Mouse (Mus musculus): ENCODE data around the gene Adgrf1. TPM values are rescaled to one million over a fixed set of nuclear protein-coding genes. Genes with fewer than 3 reads are reported as not detected.

The Adgrf1 gene
- polyA plus RNA-seq, 1 experiment: not detected

GRCm38 (mm10) chr17:43265178-43265837 is 4.8 kb upstream of the Adgrf1 start:
- Histone ChIP-seq H3K36me3 (replicated peaks; ENCODE audit: low read length) (peaks cover 4% of the 10 kb centered on the region), H3K4me3 (replicated peaks) (peak overlapping the region; percentile 77), H3K4me1 (peaks cover 27% of the 10 kb centered on the region), H3K27me3 (replicated peaks) (no peaks in the 10 kb centered on the region), H3K9me3 (peaks cover 40% of the 10 kb centered on the region)
- TF ChIP-seq FLI1 (IDR thresholded peaks at IDR 0.05; ENCODE audit: low read length) (no peak), GATA1 (IDR thresholded peaks at IDR 0.05; ENCODE audit: borderline replicate concordance, low read length) (no peak)

- Histone ChIP-seq H3K4me1 (peaks cover 27% of the 10 kb centered on the region), H3K9me3 (peaks cover 37% of the 10 kb centered on the region), H3K4me3 (replicated peaks) (no peak overlapping the region), H3K27me3 (replicated peaks) (no peaks in the 10 kb centered on the region), H3K36me3 (replicated peaks; ENCODE audit: low read length) (peaks cover 4% of the 10 kb centered on the region)
- TF ChIP-seq GATA1 (IDR thresholded peaks at IDR 0.05; ENCODE audit: borderline replicate concordance, low read length): no peak
- TF ChIP-seq FLI1 (IDR thresholded peaks at IDR 0.05; ENCODE audit: low read length): no peak
These were observed 4.2 kb upstream of the Adgrf1 start for GRCm38 (mm10) chr17:43265944-43266343.

GRCm38 (mm10) chr17:43266636-43267035 is 3.5 kb upstream of the Adgrf1 start:
- Histone ChIP-seq H3K4me3 (replicated peaks) (no peak overlapping the region), H3K27me3 (replicated peaks) (no peaks in the 10 kb centered on the region), H3K36me3 (replicated peaks; ENCODE audit: low read length) (peaks cover 4% of the 10 kb centered on the region), H3K9me3 (peaks cover 37% of the 10 kb centered on the region), H3K4me1 (peaks cover 27% of the 10 kb centered on the region)
- TF ChIP-seq GATA1 (IDR thresholded peaks at IDR 0.05; ENCODE audit: borderline replicate concordance, low read length) (no peak), FLI1 (IDR thresholded peaks at IDR 0.05; ENCODE audit: low read length) (no peak)

- no peak overlapping the region for H3K4me3 ChIP-seq (replicated peaks)
- TF ChIP-seq GATA1 (IDR thresholded peaks at IDR 0.05; ENCODE audit: borderline replicate concordance, low read length): no peak
- no peak for TF ChIP-seq FLI1 (IDR thresholded peaks at IDR 0.05; ENCODE audit: low read length)
- peaks cover 32% of the 10 kb centered on the region for H3K9me3 ChIP-seq
These were observed 2.9 kb upstream of the Adgrf1 start for GRCm38 (mm10) chr17:43267046-43267749.

GRCm38 (mm10) chr17:43276220-43276619 is 6.1 kb downstream of the Adgrf1 start:
- Histone ChIP-seq H3K4me3 (replicated peaks) (no peak overlapping the region), H3K9me3 (no peaks in the 10 kb centered on the region), H3K36me3 (replicated peaks; ENCODE audit: low read length) (no peaks in the 10 kb centered on the region), H3K4me1 (no peaks in the 10 kb centered on the region), H3K27me3 (replicated peaks) (no peaks in the 10 kb centered on the region)
- no peak for TF ChIP-seq GATA1 (IDR thresholded peaks at IDR 0.05; ENCODE audit: borderline replicate concordance, low read length)

More at GRCm38 (mm10) chr17:43267046-43267749, 2.9 kb upstream of the Adgrf1 start:
- peaks cover 21% of the 10 kb centered on the region for H3K4me1 ChIP-seq
- H3K36me3 ChIP-seq (replicated peaks; ENCODE audit: low read length): peaks cover 4% of the 10 kb centered on the region
- no peaks in the 10 kb centered on the region for H3K27me3 ChIP-seq (replicated peaks)

- Histone ChIP-seq H3K36me3 (replicated peaks; ENCODE audit: low read length) (no peaks in the 10 kb centered on the region), H3K4me3 (replicated peaks) (no peak overlapping the region), H3K4me1 (no peaks in the 10 kb centered on the region), H3K9me3 (no peaks in the 10 kb centered on the region), H3K27me3 (replicated peaks) (no peaks in the 10 kb centered on the region)
- TF ChIP-seq FLI1 (IDR thresholded peaks at IDR 0.05; ENCODE audit: low read length) (no peak), GATA1 (IDR thresholded peaks at IDR 0.05; ENCODE audit: borderline replicate concordance, low read length) (no peak)
These were observed 7.1 kb downstream of the Adgrf1 start for GRCm38 (mm10) chr17:43277223-43277622.

- H3K36me3 ChIP-seq (replicated peaks; ENCODE audit: low read length): no peaks in the 10 kb centered on the region
- TF ChIP-seq GATA1 (IDR thresholded peaks at IDR 0.05; ENCODE audit: borderline replicate concordance, low read length) (no peak), FLI1 (IDR thresholded peaks at IDR 0.05; ENCODE audit: low read length) (no peak)
- no peaks in the 10 kb centered on the region for H3K27me3 ChIP-seq (replicated peaks)
- no peaks in the 10 kb centered on the region for H3K9me3 ChIP-seq
- H3K4me3 ChIP-seq (replicated peaks): no peak overlapping the region
- H3K4me1 ChIP-seq: no peaks in the 10 kb centered on the region
These were observed 9.5 kb downstream of the Adgrf1 start for GRCm38 (mm10) chr17:43279671-43280070.

GRCm38 (mm10) chr17:43282353-43282752 is 12.2 kb downstream of the Adgrf1 start:
- peaks cover 6% of the 10 kb centered on the region; the same call in 1 of the 2 replicates for H3K9me3 ChIP-seq
- H3K36me3 ChIP-seq (replicated peaks; ENCODE audit: low read length): no peaks in the 10 kb centered on the region
- no peaks in the 10 kb centered on the region for H3K4me1 ChIP-seq
- H3K27me3 ChIP-seq (replicated peaks): no peaks in the 10 kb centered on the region
- no peak for TF ChIP-seq FLI1 (IDR thresholded peaks at IDR 0.05; ENCODE audit: low read length)
- TF ChIP-seq GATA1 (IDR thresholded peaks at IDR 0.05; ENCODE audit: borderline replicate concordance, low read length): no peak
- H3K4me3 ChIP-seq (replicated peaks): no peak overlapping the region

- Histone ChIP-seq H3K4me3 (replicated peaks) (no peak overlapping the region), H3K9me3 (peaks cover 6% of the 10 kb centered on the region; the same call in 1 of the 2 replicates), H3K4me1 (no peaks in the 10 kb centered on the region), H3K27me3 (replicated peaks) (no peaks in the 10 kb centered on the region), H3K36me3 (replicated peaks; ENCODE audit: low read length) (no peaks in the 10 kb centered on the region)
- TF ChIP-seq GATA1 (IDR thresholded peaks at IDR 0.05; ENCODE audit: borderline replicate concordance, low read length): no peak
- no peak for TF ChIP-seq FLI1 (IDR thresholded peaks at IDR 0.05; ENCODE audit: low read length)
These were observed 12.7 kb downstream of the Adgrf1 start for GRCm38 (mm10) chr17:43282828-43283227.

- no peaks in the 10 kb centered on the region for H3K27me3 ChIP-seq (replicated peaks)
- H3K4me3 ChIP-seq (replicated peaks): no peak overlapping the region
- TF ChIP-seq GATA1 (IDR thresholded peaks at IDR 0.05; ENCODE audit: borderline replicate concordance, low read length) (no peak), FLI1 (IDR thresholded peaks at IDR 0.05; ENCODE audit: low read length) (no peak)
- no peaks in the 10 kb centered on the region for H3K4me1 ChIP-seq
- H3K9me3 ChIP-seq: 0 out of 2 replicates have a peak, but pooled peaks cover 3% of the 10 kb centered on the region
- no peaks in the 10 kb centered on the region for H3K36me3 ChIP-seq (replicated peaks; ENCODE audit: low read length)
These were observed 29.4 kb downstream of the Adgrf1 start for GRCm38 (mm10) chr17:43299515-43299914.

All from megakaryocyte, embryonic 14.5 days (primary cell).